Mouse (Mus musculus) left cerebral cortex, adult 8-10 months (tissue): ENCODE measurements around the gene Mfsd2a. TPM values are rescaled to one million over a fixed set of nuclear protein-coding genes. Genes with fewer than 3 reads are reported as not detected.
A peak's percentile ranks its signal among the peaks of the same experiment; 100 is the strongest.

Experiments used
- DNase-seq, 2 experiments: peaks; one replicate each; pipeline ENCODE4 v3.0.0; 2022; ENCODE audit warnings: low spot score in 2 of 2
- total RNA-seq, 4 experiments: library from RNA; stranded (reverse); gene quantifications; 2 replicates each; pipeline ENCODE4 v1.2.4; 2022

Mfsd2a gene
- total RNA-seq, 4 experiments from 2014 or later = 16.4 to 24.8 (median 20.1) TPM

GRCm38 (mm10) chr4:122935466-122936099 is 25.4 kb downstream of the Mfsd2a start:
- no peak for DNase-seq

DNA sequence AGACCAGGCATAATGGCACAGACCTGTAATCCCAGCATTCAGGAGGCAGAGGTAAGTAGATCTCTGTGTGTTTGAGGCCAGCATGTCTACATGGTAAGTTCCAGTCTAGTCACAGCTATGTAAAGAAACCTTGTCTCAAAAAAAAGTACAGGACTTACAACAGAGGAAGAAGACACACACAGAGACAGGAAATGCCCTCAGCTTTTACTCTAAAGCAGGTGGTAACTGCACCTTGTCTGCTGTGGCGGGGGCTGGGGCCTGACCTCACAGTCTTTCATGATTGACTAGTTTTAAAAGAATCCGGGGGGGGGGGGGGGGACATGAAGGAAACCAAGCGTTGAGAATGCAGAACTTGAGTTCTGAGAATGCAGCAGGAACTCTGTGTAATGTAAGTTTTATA is 27.1 kb downstream of the Mfsd2a start:
- no peak for DNase-seq

DNA sequence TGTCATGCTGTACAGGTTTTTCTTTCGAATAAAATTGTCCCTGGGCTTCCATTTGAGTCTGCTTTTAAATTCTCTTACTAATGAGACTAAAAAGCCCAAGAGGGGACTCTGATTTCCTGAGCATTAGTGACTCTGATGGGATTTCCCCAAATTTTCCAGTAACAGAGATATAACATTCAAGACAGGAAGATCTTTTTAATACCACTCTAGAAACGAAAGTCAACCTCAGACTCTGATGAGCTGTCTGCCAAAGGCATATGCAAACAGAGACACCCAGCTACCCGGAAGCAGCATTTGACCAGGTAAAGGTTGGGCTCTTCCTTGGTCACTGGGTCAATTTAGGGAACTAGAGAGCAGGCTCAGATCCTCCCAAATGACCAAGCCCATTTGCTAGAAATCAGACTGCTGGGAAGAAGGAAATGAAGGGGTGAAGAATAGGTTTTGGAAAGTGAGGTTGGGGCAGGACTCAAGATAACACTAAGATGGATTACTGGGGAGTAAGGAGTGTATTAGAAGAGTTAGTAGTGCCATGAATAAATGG is 27.9 kb downstream of the Mfsd2a start:
- DNase-seq = no peak

DNA sequence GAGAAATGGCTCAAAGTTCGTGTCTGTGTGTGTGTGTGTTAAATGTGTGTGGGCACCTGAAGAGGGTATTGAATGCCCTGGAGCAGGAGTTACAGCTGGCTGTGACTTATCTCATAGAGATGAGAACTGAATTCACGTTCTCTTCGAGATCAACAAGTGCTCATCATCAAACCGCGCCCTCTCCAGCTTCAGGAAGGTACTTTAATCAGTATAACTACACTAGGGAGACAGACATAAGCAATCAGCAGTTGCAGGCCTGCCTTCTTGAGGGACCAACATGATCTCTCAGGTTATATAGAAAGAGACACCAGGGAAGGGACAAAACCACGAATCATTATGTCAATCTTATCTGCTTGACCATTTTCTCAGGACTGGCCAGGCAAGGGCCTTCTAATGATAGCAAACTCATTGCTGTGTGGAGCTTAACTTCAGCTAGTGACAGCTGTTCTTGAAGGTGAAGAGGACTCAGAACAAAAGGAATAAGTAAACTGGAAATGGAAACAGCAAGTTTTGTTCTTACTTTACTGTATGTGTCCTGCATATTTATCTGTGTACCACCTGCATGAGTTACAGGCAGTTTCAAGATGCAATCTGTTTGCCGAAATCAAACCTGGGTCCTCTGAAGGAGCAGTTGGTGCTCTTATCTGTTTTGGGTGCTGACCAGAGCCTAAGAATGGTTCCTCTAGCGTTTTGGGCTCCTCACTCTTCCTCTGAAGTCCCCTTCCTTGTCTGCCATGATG is 28.6 kb downstream of the Mfsd2a start:
- no peak for DNase-seq

- no peak for DNase-seq
These were observed 29.9 kb downstream of the Mfsd2a start for GRCm38 (mm10) chr4:122930939-122931590.

DNA sequence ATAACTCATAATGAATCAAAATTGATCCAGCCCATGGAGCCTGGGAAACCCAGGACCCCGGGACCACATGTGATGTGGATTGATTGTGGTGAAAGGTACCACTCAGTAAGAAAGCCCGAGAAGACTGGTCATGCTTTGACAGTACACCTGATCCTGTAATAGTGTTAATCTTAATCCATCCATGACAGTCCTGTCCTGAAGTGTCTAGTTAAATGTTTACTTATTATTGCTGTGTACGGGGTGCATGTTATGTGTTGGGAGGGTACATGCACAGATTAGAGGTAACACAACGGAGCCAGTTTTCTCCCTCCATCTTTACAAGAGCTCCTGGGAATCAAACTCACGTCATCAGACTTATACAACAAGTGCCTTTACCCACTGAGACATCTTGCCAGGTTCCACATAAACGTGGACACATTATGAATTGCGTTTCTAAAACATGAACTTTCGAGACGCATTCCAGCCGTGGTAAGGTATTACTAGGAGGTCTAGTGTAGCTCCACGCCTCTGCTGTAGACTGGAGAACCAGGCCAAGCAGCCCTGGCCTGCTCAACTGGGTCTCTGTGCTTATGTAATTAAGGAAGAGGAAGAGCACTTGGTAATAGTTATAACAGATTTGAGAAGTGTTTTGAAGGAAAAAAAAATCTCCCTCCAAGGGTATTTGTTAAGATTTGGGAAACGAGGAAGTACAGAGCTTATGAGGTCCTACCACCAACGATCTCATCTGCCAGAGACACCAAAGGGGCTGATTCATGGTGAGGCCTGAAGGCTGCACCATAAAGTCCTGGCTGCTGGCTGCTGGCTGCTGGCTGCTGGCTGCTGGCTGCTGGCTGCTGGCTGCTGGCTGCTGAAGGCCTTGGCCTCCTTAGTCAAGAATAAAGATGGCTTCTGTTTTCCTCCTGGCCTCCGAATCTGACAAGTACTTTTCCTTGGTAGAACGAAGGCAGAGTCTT is 37.3 kb downstream of the Mfsd2a start:
- no peak for DNase-seq

DNA sequence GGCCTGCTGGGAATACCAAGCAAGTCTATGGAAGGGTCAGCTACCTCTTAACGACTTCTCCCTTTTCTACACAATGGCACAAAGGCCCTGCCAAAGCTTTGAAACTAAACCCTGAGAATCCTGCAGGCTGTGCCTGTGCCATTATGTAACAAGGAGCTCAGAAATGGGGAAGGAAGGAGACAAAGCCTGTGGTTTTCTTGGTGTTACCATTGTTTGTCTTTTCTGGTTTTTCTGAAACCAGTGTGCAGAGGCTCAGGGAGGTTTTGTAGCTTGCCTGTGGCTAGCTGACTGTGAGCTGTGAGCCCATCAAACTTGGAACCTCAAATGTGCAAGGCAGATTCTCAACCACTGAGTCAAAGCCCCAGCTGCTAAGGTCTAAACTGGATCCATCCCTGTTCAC is 38.1 kb downstream of the Mfsd2a start:
- no peak for DNase-seq

- no peak for DNase-seq
These were observed 45.0 kb downstream of the Mfsd2a start for GRCm38 (mm10) chr4:122915985-122916384.

GRCm38 (mm10) chr4:122914186-122914585 is 46.8 kb downstream of the Mfsd2a start:
- DNase-seq = no peak

DNA sequence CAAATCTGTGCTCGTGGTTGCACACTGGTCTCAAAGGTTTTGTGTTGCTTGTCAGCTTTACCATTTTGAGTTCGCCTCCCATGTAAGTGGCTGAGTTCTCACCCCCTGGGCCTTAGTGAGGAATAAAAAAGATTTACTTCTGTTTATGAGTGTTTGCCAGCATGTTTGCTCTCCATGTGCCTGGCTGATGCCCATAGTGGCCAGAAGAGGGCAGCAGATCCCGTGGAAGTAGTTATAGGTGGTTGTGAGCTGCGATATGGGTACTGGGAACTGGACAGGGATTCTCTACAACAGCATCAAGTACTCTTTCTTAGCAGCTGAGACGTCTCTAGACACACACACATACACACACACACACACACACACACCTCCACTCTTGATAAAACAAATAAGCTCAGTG is 48.4 kb downstream of the Mfsd2a start:
- DNase-seq = no peak

- no peak for DNase-seq
These were observed 50.4 kb downstream of the Mfsd2a start for GRCm38 (mm10) chr4:122910577-122910976.

DNA sequence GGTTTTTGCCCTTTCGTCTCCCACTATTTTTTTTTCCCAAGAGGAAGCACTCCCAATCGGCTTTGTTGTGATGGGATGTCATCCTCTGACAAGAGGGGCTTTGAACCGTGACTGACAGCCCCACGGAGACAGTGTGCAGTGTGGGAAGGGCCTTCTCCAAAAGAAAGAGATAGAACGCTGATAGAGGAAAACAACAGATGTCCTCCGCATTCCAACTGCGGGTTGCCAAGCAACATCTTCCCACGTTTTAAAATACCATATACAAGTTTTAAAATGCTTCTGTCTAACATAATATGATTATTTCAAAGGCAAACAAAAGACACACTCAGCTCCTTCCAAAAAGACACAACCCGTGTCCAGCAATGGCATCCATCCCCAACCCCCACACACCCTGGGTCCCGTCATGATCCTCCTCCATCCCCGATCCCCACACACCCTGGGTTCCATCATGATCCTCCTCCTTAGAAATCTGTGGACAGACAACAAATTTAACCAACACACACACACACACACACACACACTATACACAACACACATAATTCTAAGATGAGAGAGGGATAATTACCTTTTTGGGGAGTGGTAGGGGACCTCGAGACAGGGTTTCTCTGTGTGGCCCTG is 51.3 kb downstream of the Mfsd2a start:
- DNase-seq = peak; percentile 28 to 54

DNA sequence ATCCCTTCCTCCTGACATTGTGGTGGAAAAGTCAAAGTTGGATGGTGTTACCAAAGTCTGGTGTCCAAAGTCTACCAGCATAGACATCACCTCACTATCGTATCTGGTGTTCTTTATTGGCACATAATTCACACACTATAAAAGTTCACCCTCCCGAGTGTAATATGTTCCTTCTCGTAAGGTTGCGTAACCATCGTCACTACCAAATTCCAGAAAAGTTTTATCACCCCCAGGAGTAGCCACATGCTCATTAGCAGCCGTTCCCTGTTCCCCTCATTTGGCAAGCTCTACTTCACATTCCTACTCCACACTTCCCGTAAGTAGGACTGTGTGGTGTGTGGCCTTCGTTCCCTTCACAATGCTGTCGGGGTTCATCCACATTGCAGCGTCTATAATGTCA is 55.6 kb downstream of the Mfsd2a start:
- no peak for DNase-seq

- DNase-seq = no peak
These were observed 57.3 kb downstream of the Mfsd2a start for GRCm38 (mm10) chr4:122903709-122904108.

DNA sequence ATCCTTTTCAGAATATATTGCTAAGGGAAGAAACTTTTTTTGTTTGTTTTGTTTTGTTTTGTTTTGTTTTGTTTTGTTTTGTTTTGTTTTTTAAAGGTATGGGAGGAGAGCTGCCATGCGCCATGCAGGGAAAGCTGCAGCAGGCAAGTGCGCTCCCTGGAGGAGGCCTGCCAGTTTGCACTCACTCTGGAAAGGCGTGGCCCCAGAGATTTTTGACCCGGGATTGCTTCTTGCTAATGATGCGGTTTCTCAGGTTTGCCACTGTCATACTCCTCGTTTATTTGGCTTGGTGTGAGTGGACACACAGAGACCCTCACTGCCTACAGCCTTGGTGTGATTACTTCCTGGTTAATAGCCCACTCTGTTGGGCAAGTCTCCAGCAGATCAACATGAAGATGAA is 58.8 kb downstream of the Mfsd2a start:
- no peak for DNase-seq

GRCm38 (mm10) chr4:122898313-122898712 is 62.7 kb downstream of the Mfsd2a start:
- DNase-seq = peak in 1 of 2 experiments; percentile 46

- DNase-seq = no peak
These were observed 63.2 kb downstream of the Mfsd2a start for GRCm38 (mm10) chr4:122897750-122898149.
